Mouse (Mus musculus): Measurements from ENCODE around the gene Akap8l. TPM values are rescaled to one million over a fixed set of nuclear protein-coding genes. Genes with fewer than 3 reads are reported as not detected.

The Akap8l gene
- polyA plus RNA-seq, 1 experiment from 2014 or later, result 84.7 TPM

DNA sequence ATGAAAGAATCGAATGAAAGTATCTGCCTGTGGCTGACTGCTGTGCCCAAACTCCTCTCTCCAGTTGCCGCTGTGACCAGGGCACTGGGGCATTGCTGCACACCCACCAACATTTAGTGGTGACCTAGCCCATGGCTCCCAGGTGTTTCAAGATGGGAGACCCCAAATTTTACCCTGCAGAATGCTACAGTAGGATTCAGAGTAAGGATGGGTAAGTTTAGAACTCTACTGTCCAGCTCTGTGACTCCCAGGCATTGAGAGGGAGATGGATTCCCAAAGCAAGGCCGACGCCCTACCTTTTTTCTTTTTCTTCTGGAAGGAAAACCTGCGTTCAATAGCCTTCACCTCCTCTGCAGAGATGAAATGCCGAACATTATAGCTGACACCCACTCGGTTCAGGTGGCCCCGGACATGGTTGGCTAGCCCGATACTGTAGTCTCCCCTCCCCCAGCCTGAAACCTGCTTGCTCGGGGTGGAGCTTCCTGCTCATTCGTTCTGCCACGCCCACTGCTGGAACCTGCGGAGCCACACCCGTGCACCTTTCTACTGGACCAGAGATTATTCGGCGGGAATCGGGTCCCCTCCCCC, 18.7 kb upstream of the Akap8l start:
- H3K27ac ChIP-seq, result peak overlapping the region; percentile 37
- peaks cover 16% of the 10 kb centered on the region; the same call in 1 of the 2 replicates for H3K4me1 ChIP-seq
- H3K27me3 ChIP-seq (ENCODE audit: insufficient read depth, poor library complexity, severe bottlenecking), result no peaks in the 10 kb centered on the region
- H3K9me3 ChIP-seq, result no peaks in the 10 kb centered on the region
- WGBS, result 13% methylated on average over 14 of the region's 17 CpGs
- 0 out of 2 replicates have a peak, but pooled peaks cover 5% of the 10 kb centered on the region for H3K36me3 ChIP-seq
- DNase-seq (ENCODE audit: low spot score), result peak; percentile 75
- peak overlapping the region; percentile 47 for H3K4me3 ChIP-seq

DNA sequence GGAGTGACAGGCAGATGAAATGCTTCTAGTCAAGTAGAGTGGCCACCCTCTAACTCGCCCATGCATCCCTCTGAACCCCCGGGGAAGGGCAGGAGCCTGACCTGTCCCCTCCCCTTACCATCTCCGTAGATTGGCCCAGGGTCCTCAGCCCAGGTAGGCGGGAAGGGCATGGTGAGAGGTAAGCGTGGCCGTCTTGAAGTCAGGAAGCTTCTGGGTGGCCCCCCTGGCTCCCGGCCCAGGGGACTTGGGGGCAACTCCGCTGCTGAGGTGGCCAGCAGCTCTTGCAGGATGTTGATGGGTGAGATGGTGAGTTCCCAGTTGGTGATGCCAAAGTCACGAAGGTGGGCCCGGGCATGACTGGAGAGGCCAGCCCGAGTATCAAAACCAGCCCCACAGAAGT, 17.3 kb upstream of the Akap8l start:
- H3K36me3 ChIP-seq, result peaks cover 6% of the 10 kb centered on the region; the same call in 1 of the 2 replicates
- no peak overlapping the region for H3K4me3 ChIP-seq
- peak; percentile 55 for DNase-seq (ENCODE audit: low spot score)
- H3K27me3 ChIP-seq (ENCODE audit: insufficient read depth, poor library complexity, severe bottlenecking), result no peaks in the 10 kb centered on the region
- 83% methylated on average over 11 of the region's 11 CpGs for WGBS
- no peaks in the 10 kb centered on the region for H3K9me3 ChIP-seq
- H3K27ac ChIP-seq, result no peak overlapping the region
- H3K4me1 ChIP-seq, result peaks cover 23% of the 10 kb centered on the region

DNA sequence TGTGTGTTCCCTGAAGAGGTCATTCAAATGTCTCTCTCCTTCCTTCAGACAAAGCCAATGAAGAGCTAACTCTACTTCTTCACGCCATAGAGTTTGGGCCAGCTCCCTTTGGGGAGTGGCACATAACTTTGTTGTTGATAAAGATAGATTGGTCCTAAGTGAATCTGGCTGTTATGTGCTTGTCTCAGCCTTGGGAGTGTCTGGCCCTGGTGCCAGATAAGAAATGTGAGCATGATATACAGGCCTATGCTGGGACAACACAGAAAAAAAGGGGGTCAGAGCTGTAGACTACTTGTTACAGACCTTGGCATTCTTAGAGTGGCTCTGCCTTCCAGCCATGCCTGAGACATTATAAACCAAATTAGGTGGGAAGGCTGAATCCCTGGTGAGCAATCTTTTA, 14.9 kb upstream of the Akap8l start:
- Histone ChIP-seq H3K4me3 (peak overlapping the region; percentile 91; the same call in 1 of the 2 replicates), H3K4me1 (peaks cover 38% of the 10 kb centered on the region), H3K27ac (peak overlapping the region; percentile 98; the same call in 1 of the 2 replicates), H3K9me3 (no peaks in the 10 kb centered on the region), H3K27me3 (ENCODE audit: insufficient read depth, poor library complexity, severe bottlenecking) (no peaks in the 10 kb centered on the region), H3K36me3 (peaks cover 29% of the 10 kb centered on the region)
- DNase-seq (ENCODE audit: low spot score), result peak; percentile 71
- whole genome bisulfite sequencing, result 57% methylated on average over 1 of the region's 1 CpGs

DNA sequence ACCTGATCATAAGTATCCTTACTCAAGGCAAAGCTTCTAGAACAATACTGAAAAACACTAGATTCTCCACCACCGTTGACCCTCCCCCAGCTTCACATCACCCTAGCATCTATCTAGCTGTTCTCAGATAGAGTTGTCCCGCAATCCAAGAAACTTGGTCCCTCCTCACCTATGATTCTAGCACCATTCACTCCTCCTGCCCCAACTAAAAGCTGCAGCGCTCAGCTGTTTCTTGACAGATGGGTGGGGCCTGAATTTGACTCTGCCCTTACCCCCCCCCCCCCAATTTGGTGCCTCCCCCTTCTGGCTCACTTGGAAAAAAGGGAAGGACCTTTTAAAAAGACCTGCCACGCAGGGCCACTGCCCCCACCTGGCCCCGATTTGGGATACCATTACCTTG, 14.4 kb upstream of the Akap8l start:
- H3K9me3 ChIP-seq, result no peaks in the 10 kb centered on the region
- H3K27me3 ChIP-seq (ENCODE audit: insufficient read depth, poor library complexity, severe bottlenecking), result no peaks in the 10 kb centered on the region
- peak; percentile 73 for DNase-seq (ENCODE audit: low spot score)
- WGBS, result 45% methylated on average over 5 of the region's 5 CpGs
- H3K36me3 ChIP-seq, result peaks cover 34% of the 10 kb centered on the region
- peak overlapping the region; percentile 98 for H3K27ac ChIP-seq
- peaks cover 38% of the 10 kb centered on the region for H3K4me1 ChIP-seq
- H3K4me3 ChIP-seq, result peak overlapping the region; percentile 91

DNA sequence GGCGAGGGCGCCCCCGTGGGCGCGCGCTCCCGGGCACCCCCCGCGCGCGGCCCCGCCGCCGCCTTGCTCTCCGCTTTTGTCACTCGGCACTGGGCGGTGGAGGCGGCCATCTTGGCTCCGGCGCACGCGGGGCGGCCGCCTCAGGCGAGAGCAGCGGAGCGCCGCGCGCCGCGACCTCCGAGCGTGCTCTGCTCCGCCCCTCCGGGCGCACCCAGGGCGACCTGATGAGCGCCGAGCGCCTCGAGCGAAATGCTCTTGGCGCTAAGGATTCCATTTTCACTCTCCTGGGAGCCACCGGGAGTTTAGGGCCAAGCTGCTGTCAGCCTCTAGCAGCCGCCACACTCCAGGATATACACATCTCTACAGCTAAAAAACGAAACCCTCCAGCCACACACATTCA, 13.9 kb upstream of the Akap8l start:
- H3K27me3 ChIP-seq (ENCODE audit: insufficient read depth, poor library complexity, severe bottlenecking), result no peaks in the 10 kb centered on the region
- peak; percentile 90 for DNase-seq (ENCODE audit: low spot score)
- H3K27ac ChIP-seq, result peak overlapping the region; percentile 98
- 1% methylated on average over 47 of the region's 47 CpGs for WGBS
- peak overlapping the region; percentile 91 for H3K4me3 ChIP-seq
- H3K9me3 ChIP-seq, result no peaks in the 10 kb centered on the region
- peaks cover 38% of the 10 kb centered on the region for H3K4me1 ChIP-seq
- H3K36me3 ChIP-seq, result peaks cover 39% of the 10 kb centered on the region

DNA sequence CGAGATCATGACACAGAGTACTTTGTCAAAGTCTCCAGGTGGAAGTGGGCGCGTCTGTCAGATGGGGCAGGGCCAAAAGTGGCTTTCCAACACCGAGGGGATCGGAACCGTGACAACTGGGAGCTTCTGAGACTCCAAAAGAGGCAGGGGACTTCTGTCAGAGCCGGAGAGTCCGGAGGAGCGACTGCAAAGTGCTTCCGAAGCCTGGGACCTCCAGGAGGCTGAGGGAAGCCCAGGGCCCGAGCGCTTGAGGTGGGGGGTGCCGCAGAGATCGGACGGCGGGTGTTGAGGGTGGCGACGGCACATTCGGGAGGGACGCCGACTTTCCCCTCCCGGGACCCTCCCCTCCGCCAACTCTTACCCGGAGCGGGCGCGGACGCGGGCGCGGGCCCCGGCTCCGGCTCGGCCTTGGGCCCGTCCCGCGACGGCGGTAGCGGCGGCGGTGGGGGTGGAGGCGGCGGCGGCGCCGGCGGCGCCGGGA, 13.5 kb upstream of the Akap8l start:
- Histone ChIP-seq H3K9me3 (no peaks in the 10 kb centered on the region), H3K27me3 (ENCODE audit: insufficient read depth, poor library complexity, severe bottlenecking) (no peaks in the 10 kb centered on the region), H3K4me3 (peak overlapping the region; percentile 91), H3K36me3 (peaks cover 44% of the 10 kb centered on the region), H3K27ac (peak overlapping the region; percentile 98), H3K4me1 (peaks cover 35% of the 10 kb centered on the region)
- DNase-seq (ENCODE audit: low spot score), result peak; percentile 77
- WGBS, result under 1% methylated on average over 37 of the region's 50 CpGs

DNA sequence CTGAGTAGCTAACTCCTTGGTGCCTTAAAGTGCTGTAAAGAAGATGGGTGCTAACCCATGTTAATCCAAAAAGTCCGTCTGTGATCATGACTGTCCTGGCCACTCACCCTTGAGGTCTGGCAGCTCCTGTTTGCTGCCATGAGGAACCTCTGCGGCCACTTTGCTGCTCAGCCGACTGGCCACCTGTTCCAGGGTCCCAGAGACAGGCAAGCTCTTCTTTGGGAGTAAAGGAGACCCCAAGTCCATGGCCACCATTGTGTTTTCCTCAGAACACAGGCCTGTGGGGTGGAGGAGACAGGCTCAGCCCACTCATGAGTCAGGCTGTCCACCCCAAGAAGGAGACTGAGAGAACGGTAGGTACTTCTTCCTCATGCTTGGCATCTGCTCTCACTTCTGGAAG, 12.3 kb upstream of the Akap8l start:
- 87% methylated on average over 4 of the region's 4 CpGs for WGBS
- Histone ChIP-seq H3K4me3 (peak overlapping the region; percentile 91), H3K27ac (no peak overlapping the region), H3K4me1 (peaks cover 32% of the 10 kb centered on the region), H3K27me3 (ENCODE audit: insufficient read depth, poor library complexity, severe bottlenecking) (no peaks in the 10 kb centered on the region), H3K9me3 (no peaks in the 10 kb centered on the region), H3K36me3 (peaks cover 53% of the 10 kb centered on the region)
- peak; percentile 55 for DNase-seq (ENCODE audit: low spot score)

DNA sequence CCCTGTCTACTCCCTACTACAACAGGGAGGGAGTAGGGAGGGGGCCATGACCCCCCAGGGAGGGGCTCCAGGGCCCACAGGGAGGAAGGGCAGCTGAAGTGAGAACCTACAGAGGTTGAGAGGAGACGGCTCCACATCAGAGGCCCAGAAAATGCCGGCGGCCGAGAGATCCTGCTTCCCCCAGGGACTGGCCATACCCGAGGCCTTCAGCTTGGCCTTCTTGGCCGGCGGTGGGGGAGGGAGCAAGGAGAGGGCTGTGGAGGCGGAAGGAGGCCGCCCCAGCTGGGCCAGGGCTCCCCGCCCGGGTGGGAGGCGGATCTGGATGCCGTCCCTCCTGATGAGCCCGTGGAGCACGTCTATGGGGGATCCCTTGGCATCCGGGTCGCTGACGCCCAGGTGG, 9.5 kb upstream of the Akap8l start:
- H3K9me3 ChIP-seq, result no peaks in the 10 kb centered on the region
- peaks cover 26% of the 10 kb centered on the region for H3K4me1 ChIP-seq
- DNase-seq (ENCODE audit: low spot score), result peak; percentile 73
- peaks cover 78% of the 10 kb centered on the region for H3K36me3 ChIP-seq
- no peak overlapping the region for H3K4me3 ChIP-seq
- H3K27me3 ChIP-seq (ENCODE audit: insufficient read depth, poor library complexity, severe bottlenecking), result no peaks in the 10 kb centered on the region
- no peak overlapping the region for H3K27ac ChIP-seq
- WGBS, result 82% methylated on average over 18 of the region's 18 CpGs

DNA sequence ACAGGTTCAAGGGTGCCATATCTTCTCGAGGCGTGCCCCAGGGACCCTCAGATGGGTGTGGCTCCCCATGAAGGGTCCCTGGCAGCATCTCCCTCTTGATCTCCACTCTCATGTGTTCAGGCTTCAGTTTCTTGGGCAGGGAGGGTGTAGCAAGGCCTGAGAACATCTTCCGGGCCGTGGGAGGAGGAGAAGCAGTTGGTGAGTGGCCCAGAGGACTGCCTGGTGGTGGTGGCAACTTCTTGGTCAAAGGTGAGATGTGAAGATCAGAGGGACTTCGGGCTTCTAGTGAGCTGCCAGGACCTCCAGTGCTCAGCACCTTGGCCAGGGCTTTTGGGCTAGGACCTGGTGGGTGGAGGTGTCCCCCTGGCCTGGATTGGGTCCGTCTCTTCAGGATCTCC, 8.5 kb upstream of the Akap8l start:
- Histone ChIP-seq H3K9me3 (no peaks in the 10 kb centered on the region), H3K27ac (no peak overlapping the region), H3K4me1 (peaks cover 29% of the 10 kb centered on the region), H3K36me3 (peaks cover 88% of the 10 kb centered on the region), H3K4me3 (no peak overlapping the region), H3K27me3 (ENCODE audit: insufficient read depth, poor library complexity, severe bottlenecking) (no peaks in the 10 kb centered on the region)
- WGBS, result 88% methylated on average over 6 of the region's 6 CpGs
- peak; percentile 69 for DNase-seq (ENCODE audit: low spot score)

DNA sequence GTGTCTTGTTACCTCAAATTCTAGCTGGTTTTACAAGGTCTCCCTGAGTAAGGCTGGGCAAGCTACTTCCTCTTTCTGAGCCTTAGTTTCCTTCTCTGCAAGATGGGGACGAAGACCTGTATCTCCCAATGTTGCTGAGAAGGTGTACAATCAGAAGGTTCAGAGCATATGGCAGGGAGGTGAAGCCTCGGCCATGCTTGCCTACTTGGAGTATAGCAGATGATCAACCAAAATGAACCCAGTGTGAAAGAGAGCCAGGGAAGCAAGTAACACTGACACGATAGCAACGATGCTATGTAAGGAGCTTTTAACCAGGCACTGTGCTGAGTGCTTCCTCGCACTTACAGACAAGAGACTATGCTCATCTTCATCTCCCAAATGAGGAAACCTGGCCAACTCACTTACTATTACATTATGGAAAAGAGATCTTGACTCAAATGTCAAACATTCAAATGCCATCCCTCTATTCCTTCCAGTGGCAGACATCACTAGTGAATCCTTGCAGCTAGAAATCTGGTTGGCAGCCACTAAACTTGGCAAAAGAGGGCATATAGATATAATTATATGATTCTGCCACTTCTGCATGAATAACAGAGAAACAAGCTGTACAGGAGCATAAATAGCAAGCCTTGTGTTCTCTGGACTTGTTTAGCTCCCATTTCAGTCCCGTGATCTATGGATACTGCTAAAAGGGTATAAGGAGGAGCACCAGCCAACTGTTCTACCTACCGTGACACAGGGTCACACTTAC, 8.0 kb upstream of the Akap8l start:
- peaks cover 93% of the 10 kb centered on the region for H3K36me3 ChIP-seq
- peak; percentile 58 for DNase-seq (ENCODE audit: low spot score)

DNA sequence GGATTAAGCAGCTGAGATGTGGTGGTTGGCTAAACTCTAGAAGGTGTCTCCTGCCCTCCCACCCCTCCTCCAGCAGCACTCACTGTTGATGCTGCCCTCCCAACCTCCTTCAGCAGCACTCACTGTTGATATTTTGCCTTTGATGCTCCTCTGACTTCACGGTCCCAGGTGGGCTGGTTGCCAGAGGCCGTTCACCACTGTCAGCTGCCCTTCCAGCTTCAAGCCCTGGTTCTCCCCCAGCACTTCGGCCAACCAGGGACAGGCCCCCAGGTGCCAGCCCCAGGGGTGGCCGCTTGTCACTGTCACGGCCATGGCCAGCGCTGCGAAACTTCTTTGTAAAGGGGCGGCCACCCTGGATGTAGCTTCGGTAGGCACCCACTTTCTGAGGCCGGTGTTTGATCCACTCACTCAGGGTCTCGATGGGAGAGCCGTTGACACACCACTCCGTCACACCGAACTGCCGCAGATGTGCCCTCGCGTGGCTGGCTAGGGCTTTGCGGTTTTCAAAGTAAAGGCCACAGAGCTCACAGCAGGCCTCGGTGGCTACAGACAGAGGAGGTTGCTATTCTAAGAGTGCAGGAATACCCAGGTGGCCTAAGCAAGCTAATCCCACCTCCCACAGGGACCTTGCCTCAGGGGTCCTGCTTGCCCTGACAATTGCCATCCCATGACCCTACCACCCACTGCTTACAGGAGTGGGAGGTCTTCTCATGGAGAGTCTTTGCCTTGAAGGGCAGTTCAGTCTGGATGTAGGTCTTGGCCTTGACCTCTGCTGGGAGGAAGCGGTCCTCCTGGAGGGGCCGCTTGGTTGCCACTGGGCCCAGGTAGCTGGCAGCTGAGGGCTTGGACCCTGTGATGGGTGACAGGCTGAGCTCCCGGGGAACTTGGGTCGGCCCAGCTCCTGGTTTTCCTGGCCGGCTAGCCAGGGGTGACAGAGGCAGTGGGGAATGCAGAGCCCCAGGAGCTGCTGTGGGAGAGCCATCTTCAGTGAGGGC, 6.7 kb upstream of the Akap8l start:
- peaks cover 17% of the 10 kb centered on the region; the same call in 1 of the 2 replicates for H3K4me1 ChIP-seq
- peaks cover 86% of the 10 kb centered on the region for H3K36me3 ChIP-seq
- H3K9me3 ChIP-seq, result no peaks in the 10 kb centered on the region
- DNase-seq (ENCODE audit: low spot score), result peak; percentile 70
- WGBS, result 88% methylated on average over 24 of the region's 24 CpGs
- no peak overlapping the region for H3K4me3 ChIP-seq
- H3K27ac ChIP-seq, result 0 out of 2 replicates have a peak overlapping the region, but pooled peaks have one; percentile 10
- H3K27me3 ChIP-seq (ENCODE audit: insufficient read depth, poor library complexity, severe bottlenecking), result no peaks in the 10 kb centered on the region

More for the DNA sequence above, 8.0 kb upstream of the Akap8l start:
- Histone ChIP-seq H3K27me3 (ENCODE audit: insufficient read depth, poor library complexity, severe bottlenecking) (no peaks in the 10 kb centered on the region), H3K4me3 (no peak overlapping the region), H3K9me3 (no peaks in the 10 kb centered on the region), H3K4me1 (peaks cover 28% of the 10 kb centered on the region), H3K27ac (no peak overlapping the region)
- 89% methylated on average over 7 of the region's 7 CpGs for WGBS

DNA sequence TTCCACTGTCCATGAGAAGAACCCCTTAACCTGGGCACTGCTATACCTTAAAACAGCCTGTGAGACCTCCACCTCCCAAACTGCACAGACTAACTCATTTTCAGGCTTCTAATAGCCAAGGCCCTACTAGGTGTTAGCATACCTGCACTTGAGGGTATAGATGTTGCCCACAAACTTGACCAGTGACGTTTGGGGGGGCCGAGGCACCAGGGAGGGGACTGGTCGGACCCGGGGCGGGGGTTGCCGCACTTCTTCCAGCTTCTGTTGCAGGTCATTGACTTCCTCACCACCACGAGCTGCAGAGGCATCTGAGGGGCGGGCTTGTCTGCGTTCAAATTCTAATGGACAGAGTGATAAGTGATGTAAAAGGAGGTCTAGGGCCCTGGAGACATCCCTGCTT, 5.9 kb upstream of the Akap8l start:
- no peak overlapping the region for H3K4me3 ChIP-seq
- 88% methylated on average over 9 of the region's 9 CpGs for WGBS
- peak; percentile 72 for DNase-seq (ENCODE audit: low spot score)
- H3K9me3 ChIP-seq, result no peaks in the 10 kb centered on the region
- H3K36me3 ChIP-seq, result peaks cover 79% of the 10 kb centered on the region
- H3K27ac ChIP-seq, result no peak overlapping the region
- H3K4me1 ChIP-seq, result peaks cover 12% of the 10 kb centered on the region; the same call in 1 of the 2 replicates
- H3K27me3 ChIP-seq (ENCODE audit: insufficient read depth, poor library complexity, severe bottlenecking), result no peaks in the 10 kb centered on the region

Data from heart, embryonic 10.5 days (tissue).